Mouse (Mus musculus): Measurements from ENCODE around the gene Ppard.

DNA sequence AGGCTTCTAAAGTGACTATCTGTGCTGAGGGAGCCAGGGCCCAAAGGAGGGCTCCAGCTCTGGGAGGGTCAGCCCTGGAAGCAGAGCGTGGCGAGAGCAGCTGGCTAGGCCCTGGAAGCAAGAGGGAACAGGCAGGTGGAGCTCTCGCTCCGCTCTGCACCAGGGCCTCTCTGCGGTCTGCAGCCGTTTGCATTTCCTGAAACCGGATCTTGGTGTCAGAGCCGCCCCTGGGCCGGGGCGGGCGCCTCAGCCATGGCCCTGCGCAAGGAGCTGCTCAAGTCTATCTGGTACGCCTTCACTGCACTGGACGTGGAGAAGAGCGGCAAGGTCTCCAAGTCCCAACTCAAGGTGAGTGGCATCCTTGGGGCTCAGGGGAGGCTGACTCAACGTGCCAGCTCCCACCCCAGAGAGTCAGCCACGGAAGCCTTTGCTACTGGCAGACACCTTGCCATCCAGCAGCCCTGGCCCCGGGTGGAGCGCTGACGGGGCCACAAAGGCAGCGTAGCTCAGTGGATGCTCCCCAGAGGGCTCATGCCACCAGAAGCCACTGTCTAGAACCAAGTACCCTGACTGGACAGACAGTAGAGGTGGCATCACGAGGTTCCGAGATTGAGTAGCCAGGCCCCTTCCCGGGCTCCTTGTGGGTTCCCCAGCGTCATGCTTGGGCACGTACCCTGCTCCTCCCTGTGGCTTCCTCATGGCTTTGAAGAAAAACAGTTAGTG, 24.7 kb upstream of the Ppard start, which contains the start of gene Def6:
- no peak for TF ChIP-seq GATA1 (IDR thresholded peaks at IDR 0.05; ENCODE audit: borderline replicate concordance, low read length)
- no peak for TF ChIP-seq FLI1 (IDR thresholded peaks at IDR 0.05; ENCODE audit: low read length)

All from megakaryocyte, embryonic 14.5 days (primary cell).